Mouse (Mus musculus): ENCODE measurements at regions not wholly inside any gene's neighbourhood (a gene's known extent, or its start where the extent isn't known, plus 50 kb on each side); places are given as distances from the start of the nearest gene placed in this dataset.
A peak's percentile ranks its signal among the peaks of the same experiment; 100 is the strongest.
"Not testable (repeated sequence)": the region's sequence is repeated elsewhere in the genome, so short reads cannot be mapped to it uniquely, and the experiment has no call there.

DNA sequence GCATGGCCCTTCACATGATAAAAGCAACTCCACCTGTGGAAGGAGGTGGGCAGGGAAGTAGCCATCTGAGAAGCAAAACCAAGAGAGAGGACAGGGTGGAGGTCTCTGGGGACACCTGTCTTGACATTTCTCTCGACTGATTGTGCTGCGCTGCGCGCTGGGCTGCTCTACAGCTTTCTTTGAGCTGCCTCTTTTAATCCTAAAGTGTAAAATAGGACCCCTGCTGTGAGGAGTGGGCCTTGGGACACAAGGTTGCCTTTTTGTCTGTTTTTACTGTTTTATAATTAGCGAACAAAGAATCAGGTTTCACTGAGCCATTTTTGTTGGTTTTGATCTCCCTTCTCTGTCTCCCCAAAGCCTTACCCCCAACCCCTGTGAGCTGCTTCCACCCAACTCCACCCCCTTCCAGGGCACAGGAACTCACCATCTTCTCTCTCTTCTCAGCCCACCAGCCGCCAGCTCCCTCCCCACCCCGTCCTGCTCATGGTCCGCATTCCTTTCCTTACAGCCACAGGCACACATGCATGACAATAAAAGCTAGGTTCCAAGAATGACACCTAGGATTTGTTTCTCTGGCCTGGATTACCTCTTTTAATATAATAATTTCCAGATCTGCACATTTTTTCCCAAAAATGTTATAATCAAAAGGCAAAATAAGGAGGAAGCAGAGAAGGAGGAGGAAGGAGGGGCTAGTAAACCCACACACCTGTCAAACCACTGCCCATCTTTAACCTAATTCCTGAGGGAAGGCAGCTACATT lies 57.3 kb downstream of the Cbln4 start:
- Histone ChIP-seq H3K9ac (no peak overlapping the region), H3K27me3 (ENCODE audit: insufficient read depth, low read length) (no peaks in the 10 kb centered on the region), H3K4me1 (ENCODE audit: insufficient read depth) (no peaks in the 10 kb centered on the region), H3K27ac (ENCODE audit: low read depth) (no peak overlapping the region), H3K36me3 (ENCODE audit: insufficient read depth) (no peaks in the 10 kb centered on the region), H3K4me2 (no peak overlapping the region), H3K9me3 (ENCODE audit: low read depth, low read length) (no peaks in the 10 kb centered on the region), H3K4me3 (ENCODE audit: low read depth, low read length) (no peak overlapping the region)
- no peak for TF ChIP-seq CTCF (IDR thresholded peaks at IDR 0.05; ENCODE audit: low read depth)
- 30% methylated on average over 8 of the region's 8 CpGs for WGBS
- no peak for ATAC-seq (ENCODE audit: insufficient read depth)
- DNase-seq = no peak

DNA sequence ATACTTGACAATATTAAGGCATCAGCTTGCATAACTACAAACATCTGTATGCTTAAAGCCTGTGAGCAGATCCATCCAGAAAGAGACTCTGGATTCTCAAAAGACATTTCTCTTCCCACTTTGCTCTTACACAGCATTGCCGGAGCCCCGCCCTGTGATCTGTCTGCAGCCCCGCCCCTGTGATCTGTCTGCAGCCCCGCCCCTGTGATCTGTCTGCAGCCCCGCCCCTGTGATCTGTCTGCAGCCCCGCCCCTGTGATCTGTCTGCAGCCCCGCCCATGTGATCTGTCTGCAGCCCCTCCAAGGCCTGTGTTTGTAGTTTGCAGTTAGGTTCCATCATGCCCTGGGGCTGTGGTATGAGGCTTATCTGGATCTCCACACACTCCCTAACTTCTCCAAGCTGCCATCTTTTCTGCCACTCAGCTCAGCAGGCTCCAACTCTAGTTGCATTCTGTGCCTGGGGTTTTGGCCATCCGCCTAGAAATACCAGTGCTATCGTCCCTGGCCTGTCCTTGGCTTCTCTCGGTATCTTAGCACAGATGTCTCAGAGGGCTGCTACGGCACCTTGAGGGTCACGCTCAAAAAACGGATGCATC lies 73.9 kb downstream of the Cbln4 start:
- H3K27me3 ChIP-seq (ENCODE audit: insufficient read depth, low read length) = no peaks in the 10 kb centered on the region
- H3K36me3 ChIP-seq (ENCODE audit: insufficient read depth) = no peaks in the 10 kb centered on the region
- DNase-seq = peak; percentile 46
- no peak for TF ChIP-seq CTCF (IDR thresholded peaks at IDR 0.05; ENCODE audit: low read depth)
- H3K4me1 ChIP-seq (ENCODE audit: insufficient read depth) = no peaks in the 10 kb centered on the region
- no peak overlapping the region for H3K4me3 ChIP-seq (ENCODE audit: low read depth, low read length)
- no peaks in the 10 kb centered on the region for H3K9me3 ChIP-seq (ENCODE audit: low read depth, low read length)
- H3K4me2 ChIP-seq = no peak overlapping the region
- H3K27ac ChIP-seq (ENCODE audit: low read depth) = no peak overlapping the region
- WGBS = 48% methylated on average over 12 of the region's 13 CpGs
- no peak overlapping the region for H3K9ac ChIP-seq
- ATAC-seq (ENCODE audit: insufficient read depth) = peak; percentile 86

DNA sequence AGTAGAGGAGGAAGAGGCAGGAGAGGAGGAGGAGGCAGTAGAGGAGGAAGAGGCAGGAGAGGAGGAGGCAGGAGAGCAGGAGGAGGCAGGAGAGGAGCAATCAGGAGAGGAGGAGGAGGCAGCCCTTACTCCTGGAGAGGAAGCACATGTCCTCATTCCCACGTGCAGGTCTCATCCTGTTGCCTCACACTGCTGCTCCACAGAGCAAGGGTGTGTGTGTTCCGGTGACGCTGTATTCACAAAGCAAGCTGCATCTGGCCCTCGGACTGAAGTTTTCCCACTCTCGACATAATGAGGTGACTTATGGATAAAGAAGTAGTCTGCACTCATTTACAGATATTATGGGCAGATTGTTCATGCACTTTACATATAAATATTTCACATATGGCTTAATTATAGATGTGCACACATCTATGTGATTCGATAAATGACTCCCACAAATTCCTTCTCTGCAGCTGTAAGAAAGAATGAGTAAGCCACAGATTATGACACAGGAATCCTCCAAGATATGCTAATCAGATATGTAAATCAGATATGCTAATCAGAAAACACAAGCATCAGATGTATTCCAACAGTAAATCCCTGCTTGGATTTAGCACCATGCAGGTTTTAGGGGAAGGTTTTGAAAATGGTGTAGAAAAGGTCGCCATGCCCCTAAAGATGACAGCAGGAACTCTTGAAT lies 96.6 kb downstream of the Cbln4 start:
- no peak for TF ChIP-seq CTCF (IDR thresholded peaks at IDR 0.05; ENCODE audit: low read depth)
- no peak overlapping the region for H3K4me3 ChIP-seq (ENCODE audit: low read depth, low read length)
- ATAC-seq (ENCODE audit: insufficient read depth) (no peak), DNase-seq (no peak)
- H3K4me1 ChIP-seq (ENCODE audit: insufficient read depth) = no peaks in the 10 kb centered on the region
- 58% methylated on average over 7 of the region's 7 CpGs for WGBS
- no peaks in the 10 kb centered on the region for H3K27me3 ChIP-seq (ENCODE audit: insufficient read depth, low read length)
- H3K27ac ChIP-seq (ENCODE audit: low read depth) = no peak overlapping the region
- no peaks in the 10 kb centered on the region for H3K36me3 ChIP-seq (ENCODE audit: insufficient read depth)
- H3K9ac ChIP-seq = no peak overlapping the region
- H3K9me3 ChIP-seq (ENCODE audit: low read depth, low read length) = no peaks in the 10 kb centered on the region
- no peak overlapping the region for H3K4me2 ChIP-seq

DNA sequence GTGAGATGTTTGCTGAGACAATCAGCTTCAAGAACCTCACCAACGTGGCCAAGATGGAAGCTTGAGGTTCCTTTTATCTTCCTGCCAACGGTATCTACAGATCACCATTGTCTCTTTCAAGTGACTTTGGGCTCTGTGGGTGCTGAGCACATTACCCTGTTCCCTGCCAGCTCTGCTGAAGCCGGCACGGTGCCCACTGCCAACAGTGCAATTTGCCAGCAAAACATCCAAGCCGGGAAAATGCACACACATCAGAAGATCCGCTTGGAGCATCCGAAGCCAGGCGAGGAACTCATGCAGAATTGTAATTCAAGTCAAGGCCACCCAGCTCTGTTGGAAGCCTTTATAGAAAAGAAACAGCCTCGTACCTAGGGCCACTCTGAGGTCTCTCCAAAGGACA lies 100.6 kb downstream of the Cbln4 start:
- WGBS = 82% methylated on average over 9 of the region's 9 CpGs
- H3K27me3 ChIP-seq (ENCODE audit: insufficient read depth, low read length) = no peaks in the 10 kb centered on the region

DNA sequence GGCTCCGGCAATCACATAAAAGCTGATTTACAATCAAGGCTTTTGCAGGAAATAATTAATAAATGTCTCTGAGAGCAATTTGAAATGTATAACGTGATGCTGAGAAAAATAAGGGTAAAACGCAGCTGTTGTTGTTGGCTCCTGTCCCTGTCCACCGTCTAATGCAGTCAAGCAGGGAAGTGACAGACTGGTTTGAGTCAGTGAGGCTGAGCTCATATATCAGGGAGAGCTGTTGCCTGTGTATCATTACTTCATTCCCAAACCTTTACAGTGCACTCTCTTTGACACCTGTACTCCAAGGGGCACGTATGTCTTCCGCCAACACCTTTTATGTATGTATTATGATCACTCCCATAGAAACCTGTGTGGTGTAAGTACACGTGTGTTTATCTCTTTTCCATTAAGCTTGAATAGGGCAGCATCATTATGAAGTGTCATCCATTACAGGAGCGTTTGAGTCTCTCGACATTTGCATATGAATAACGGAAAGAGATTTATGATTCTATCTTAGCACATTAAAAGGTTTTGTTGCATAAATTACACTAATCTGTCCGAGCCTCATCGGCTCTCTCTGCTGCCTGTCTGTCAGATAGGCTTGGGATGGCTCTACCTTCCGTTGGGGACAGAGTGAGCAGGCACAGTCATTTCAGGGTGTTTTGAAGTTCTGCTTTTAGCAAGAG lies 107.5 kb downstream of the Cbln4 start:
- H3K27me3 ChIP-seq (ENCODE audit: insufficient read depth, low read length) = no peaks in the 10 kb centered on the region
- ATAC-seq (ENCODE audit: insufficient read depth) = no peak
- H3K9me3 ChIP-seq (ENCODE audit: low read depth, low read length) = no peaks in the 10 kb centered on the region
- WGBS = 64% methylated on average over 13 of the region's 13 CpGs
- no peak overlapping the region for H3K27ac ChIP-seq (ENCODE audit: low read depth)
- H3K4me2 ChIP-seq = no peak overlapping the region
- peak; percentile 3 for DNase-seq
- no peak overlapping the region for H3K4me3 ChIP-seq (ENCODE audit: low read depth, low read length)
- H3K36me3 ChIP-seq (ENCODE audit: insufficient read depth) = no peaks in the 10 kb centered on the region
- H3K9ac ChIP-seq = no peak overlapping the region
- no peaks in the 10 kb centered on the region for H3K4me1 ChIP-seq (ENCODE audit: insufficient read depth)
- no peak for TF ChIP-seq CTCF (IDR thresholded peaks at IDR 0.05; ENCODE audit: low read depth)

More for the DNA sequence above, 100.6 kb downstream of the Cbln4 start:
- Histone ChIP-seq H3K4me3 (ENCODE audit: low read depth, low read length) (no peak overlapping the region), H3K9ac (no peak overlapping the region), H3K36me3 (ENCODE audit: insufficient read depth) (no peaks in the 10 kb centered on the region), H3K9me3 (ENCODE audit: low read depth, low read length) (no peaks in the 10 kb centered on the region), H3K27ac (ENCODE audit: low read depth) (no peak overlapping the region), H3K4me1 (ENCODE audit: insufficient read depth) (no peaks in the 10 kb centered on the region), H3K4me2 (no peak overlapping the region)
- no peak for TF ChIP-seq CTCF (IDR thresholded peaks at IDR 0.05; ENCODE audit: low read depth)
- DNase-seq (no peak), ATAC-seq (ENCODE audit: insufficient read depth) (no peak)

DNA sequence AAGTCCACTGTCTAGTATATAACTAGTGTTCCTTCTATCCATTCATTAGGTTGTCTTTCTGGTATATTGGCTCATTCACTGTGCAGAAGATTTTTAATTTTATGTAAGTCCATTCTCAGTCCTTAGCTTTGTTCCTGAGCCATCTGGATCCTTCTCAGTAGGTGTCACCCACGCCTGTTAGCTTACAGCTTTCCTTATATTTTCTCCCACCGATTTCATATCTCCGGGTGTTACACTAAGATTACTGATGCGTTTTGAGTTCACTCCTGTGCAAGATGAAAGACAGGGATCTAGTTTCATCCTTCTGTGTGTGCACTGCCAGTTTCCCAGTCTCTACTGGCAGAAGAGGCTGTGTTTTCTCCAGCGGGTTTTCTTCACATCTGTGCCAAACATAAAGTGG lies 122.3 kb downstream of the Cbln4 start:
- Histone ChIP-seq H3K36me3 (ENCODE audit: insufficient read depth) (no peaks in the 10 kb centered on the region), H3K9ac (no peak overlapping the region), H3K27ac (ENCODE audit: low read depth) (no peak overlapping the region), H3K4me1 (ENCODE audit: insufficient read depth) (no peaks in the 10 kb centered on the region), H3K4me2 (no peak overlapping the region), H3K4me3 (ENCODE audit: low read depth, low read length) (no peak overlapping the region), H3K9me3 (ENCODE audit: low read depth, low read length) (no peaks in the 10 kb centered on the region), H3K27me3 (ENCODE audit: insufficient read depth, low read length) (no peaks in the 10 kb centered on the region)
- DNase-seq (no peak), ATAC-seq (ENCODE audit: insufficient read depth) (no peak)
- 80% methylated on average over 5 of the region's 5 CpGs for WGBS
- no peak for TF ChIP-seq CTCF (IDR thresholded peaks at IDR 0.05; ENCODE audit: low read depth)

DNA sequence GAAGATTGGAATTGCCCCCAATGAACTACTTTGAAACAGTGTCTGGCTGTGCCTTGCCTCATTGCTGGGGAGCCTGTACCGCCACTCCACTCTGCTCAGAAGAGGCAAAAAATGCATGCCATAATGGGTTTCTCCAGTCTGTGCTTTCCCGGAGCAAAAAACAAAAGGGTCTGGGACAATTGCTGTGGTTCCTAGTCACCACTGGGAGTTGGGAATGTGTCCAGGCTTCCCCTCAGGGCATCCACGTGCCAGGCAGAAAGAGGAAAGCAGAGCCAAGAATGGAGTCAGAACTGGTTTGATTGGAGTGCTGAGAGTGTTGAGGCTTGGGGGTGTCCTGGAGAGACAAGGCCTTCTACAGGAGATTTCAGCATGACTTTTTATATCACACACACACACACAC lies 156.0 kb downstream of the Cbln4 start:
- Histone ChIP-seq H3K9me3 (ENCODE audit: low read depth, low read length) (no peaks in the 10 kb centered on the region), H3K27me3 (ENCODE audit: insufficient read depth, low read length) (no peaks in the 10 kb centered on the region), H3K4me1 (ENCODE audit: insufficient read depth) (no peaks in the 10 kb centered on the region), H3K27ac (ENCODE audit: low read depth) (no peak overlapping the region), H3K4me2 (no peak overlapping the region), H3K9ac (no peak overlapping the region), H3K36me3 (ENCODE audit: insufficient read depth) (no peaks in the 10 kb centered on the region), H3K4me3 (ENCODE audit: low read depth, low read length) (no peak overlapping the region)
- no peak for DNase-seq
- 91% methylated on average over 3 of the region's 3 CpGs for WGBS
- no peak for ATAC-seq (ENCODE audit: insufficient read depth)
- no peak for TF ChIP-seq CTCF (IDR thresholded peaks at IDR 0.05; ENCODE audit: low read depth)

DNA sequence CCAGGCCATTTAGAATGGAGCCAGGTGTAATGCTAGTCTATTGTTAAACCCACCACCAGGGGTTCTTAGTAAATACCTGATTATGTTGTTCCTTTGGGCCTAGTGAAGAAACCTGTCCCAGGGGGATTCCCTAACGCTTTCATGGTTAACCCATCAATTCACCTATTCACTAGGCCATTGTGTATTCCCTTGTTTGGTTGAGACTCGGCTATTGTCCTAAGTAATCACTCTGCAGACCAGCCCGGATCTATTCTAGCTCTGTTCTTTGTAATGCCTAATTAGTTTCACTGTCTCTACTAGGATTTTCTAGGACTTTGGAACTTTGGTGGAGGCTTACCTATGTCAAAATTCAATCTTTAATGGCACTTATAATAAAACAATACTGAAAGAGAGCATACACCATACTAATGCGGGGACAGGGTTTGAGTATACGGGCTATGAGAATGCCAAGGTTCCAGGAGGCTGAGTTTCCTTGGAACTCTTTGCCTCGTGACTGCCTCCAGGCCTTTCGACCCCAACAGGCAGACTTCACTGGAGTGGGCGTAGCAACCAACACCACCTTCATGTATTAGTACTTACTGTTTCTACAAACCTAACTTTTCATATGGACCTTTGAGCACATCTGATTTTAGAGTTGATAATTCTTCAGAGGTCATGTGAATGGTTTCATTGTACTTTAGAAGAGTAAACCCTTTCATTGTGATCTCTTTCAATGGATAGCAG lies 163.9 kb downstream of the Cbln4 start:
- H3K4me3 ChIP-seq (ENCODE audit: low read depth, low read length); H3K36me3 ChIP-seq (ENCODE audit: insufficient read depth); H3K9ac ChIP-seq; DNase-seq; H3K4me1 ChIP-seq (ENCODE audit: insufficient read depth); H3K4me2 ChIP-seq; H3K27me3 ChIP-seq (ENCODE audit: insufficient read depth, low read length); H3K27ac ChIP-seq (ENCODE audit: low read depth); ATAC-seq (ENCODE audit: insufficient read depth); H3K9me3 ChIP-seq (ENCODE audit: low read depth, low read length): not testable (repeated sequence)
- 84% methylated on average over 8 of the region's 8 CpGs for WGBS
